Mouse (Mus musculus) lung, postnatal 10 days (tissue): ENCODE measurements around the gene Olfr164.

Experiments used
- DNase-seq: peaks from one replicate; pipeline ENCODE4 v3.0.0; 2021

Olfr164 gene

DNA sequence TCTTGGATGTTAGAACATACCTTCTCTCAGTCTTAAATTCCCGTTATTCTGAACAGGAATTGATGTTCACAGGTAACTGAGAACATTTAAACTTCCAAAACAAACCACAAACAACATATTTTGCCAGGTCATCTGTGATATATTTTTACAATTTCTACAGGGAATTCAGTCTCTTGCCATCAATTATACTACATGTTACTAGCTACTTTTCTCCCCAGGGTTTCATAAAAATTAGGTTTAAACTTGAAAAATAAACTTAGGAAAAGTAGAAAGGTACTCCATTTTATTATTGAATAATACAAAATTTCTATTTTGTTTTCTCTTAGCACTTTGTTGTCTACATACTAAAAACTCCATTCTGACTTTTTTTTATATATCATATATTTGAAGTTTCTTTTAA, at the start of gene Olfr164:
Olfr164 (minus strand) TSS at position 101 of the 400 bp plus-strand sequence.
- DNase-seq: no peak

DNA sequence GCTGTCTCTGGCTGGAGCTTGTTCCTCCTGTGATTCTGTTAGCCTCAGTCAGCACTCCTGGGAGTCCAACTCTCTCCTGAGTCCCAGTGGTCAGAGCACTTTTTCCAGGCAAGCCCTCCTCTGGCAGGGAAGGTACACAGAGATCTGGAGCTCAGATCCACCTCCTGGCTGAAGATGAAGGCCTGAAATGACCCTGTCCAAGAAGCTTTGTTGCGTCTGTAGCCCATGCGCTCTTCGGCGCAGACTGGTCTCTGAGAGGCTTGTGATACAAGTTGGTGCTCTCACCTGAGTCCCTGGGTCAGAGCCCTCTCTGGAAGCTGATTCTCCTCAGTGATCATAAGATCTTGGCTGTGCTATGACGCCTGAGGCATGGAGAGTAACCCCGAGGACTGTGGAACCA, 35.2 kb upstream of the Olfr164 start:
- DNase-seq: no peak

DNA sequence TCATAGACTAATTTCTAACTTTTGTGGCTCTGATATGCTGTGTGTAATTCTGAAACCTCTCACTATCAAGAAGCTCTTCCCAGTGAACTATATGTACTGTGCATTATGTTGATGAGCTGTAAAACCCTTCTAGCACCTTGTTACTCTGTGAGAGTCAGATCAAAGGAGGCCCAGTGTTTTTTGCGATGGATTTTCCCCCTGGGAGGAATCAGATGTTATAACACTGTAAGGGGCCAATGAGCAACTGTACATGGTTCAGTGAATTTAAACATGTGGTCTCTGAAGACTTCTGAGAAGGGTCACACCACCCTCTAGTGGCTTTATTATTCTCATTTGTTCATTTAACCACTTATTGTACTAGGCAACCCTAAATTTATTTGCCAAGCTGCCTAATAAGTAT, 50.6 kb downstream of the Olfr164 start:
- DNase-seq: no peak

DNA sequence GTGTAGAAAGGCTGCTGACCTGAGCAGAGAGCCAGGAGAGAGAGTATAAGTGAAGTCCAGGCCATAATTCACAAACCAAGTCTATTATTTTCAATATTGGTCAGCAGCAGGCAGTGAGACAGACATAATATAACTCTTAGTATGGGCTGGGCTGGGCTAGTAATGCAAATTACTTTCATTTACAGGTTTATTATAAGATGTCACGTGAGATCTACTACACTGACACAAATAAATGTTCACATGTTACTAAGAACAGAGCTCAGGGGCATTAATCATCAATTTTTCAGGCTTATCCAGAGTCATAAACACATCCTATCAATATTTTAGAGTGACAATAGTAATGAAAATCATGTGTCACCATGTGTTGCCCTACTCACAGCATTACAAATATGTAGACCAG, 53.1 kb downstream of the Olfr164 start:
- DNase-seq: no peak

DNA sequence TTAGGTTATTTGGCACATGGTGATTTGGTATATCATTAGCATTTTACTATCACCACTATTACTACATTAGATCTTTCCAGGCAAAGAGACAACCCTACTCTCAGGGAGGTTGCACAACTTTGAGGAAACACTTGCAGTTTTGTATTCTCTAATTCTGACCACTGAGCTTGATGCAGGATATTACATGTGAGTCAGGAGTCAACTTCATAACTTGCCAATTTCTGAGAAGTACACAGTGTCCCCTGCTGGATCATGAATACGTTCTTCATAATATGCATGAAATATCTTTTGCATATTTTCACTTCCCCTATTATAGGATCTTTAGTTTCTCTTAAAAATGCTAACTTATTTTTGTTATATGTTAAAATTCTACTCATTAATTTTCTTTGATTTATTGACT, 68.0 kb downstream of the Olfr164 start:
- DNase-seq: no peak

DNA sequence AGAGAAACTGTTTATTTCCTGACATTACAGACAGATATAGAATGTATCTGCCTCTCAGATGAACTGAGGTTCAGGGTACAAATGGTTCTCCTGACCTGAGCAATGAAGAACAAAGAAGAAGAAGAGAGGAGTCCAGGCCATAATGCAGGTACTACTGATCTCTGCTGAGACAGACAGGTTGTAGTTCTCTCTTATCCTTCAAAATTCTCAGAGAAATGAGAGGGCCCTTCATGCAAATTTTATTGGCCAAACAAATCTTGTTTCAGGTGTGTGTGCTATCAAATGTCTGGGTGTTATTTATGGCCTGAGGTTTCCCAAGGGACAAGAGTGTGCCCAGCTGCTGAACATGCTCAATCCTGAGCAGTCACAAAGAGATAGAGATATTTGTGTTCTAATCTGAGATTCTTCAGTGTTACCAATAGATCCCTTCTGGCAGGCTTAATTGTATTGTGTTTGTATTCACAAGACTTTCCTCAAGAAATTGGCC, 72.3 kb downstream of the Olfr164 start:
- DNase-seq: no peak

DNA sequence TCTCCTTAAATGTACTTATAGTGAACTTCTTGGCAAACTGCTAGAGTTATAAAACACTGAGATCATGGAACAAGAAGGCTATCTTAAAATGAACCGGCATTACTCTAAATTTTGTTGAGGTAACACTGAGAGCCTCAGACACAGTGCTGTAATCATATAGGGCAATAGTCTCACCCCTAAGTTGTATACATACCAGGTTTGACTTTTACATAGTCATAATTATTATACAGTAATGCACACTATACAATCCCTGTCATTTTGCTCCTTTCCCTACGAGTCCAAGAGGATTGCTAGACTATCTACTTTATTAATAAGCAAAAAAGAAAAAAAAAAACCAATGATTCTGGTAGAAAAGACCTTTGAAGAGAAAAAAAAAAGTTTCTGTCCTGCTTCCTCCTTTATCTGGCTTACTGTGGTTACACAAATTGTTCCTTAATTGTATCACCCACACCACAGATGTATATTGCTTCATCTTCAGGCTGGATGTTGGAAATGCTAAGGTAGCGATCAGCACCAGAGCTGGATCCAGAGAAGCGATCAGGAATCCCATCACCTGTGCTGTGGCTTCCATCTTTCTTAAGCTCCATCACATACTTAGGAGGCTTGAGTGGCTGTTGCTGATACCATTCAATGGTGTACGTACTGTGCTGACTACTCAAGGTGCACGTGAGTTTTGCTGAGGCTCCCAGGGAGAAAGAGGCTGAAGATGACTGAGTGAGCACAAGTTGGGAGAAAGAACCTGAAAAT, 72.9 kb downstream of the Olfr164 start:
- no peak for DNase-seq

DNA sequence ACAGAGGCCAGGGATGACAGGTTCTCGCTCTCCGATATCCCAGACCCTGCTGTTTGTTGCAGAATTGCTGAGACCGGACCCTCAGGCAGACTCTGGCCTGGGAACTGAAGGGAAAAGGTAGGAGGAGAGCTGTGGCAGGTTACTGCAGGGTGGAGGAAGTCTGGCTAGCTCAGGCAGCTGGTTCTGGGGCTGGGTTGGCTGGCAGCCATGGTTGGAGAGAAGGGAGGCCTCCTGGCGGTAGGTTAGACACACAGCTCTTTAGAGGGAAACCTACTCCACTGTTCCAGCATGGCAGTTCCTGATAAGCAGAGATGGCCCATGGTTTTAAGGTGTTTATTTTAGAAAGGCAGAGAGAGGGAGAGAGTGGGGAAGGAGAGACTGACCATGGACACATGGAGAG, 77.1 kb downstream of the Olfr164 start:
- DNase-seq: no peak
